Mouse (Mus musculus) midbrain, postnatal 0 days (tissue): ENCODE data around the gene Sorcs2. TPM values are rescaled to one million over a fixed set of nuclear protein-coding genes. Genes with fewer than 3 reads are reported as not detected.

ENCODE experiments used
- ATAC-seq: fragments of 200-750 bp; cut with Nextera tagmentation; 2 replicates; pipeline ENCODE4 v1.8.0; 2017; ENCODE audit warnings: moderate number of reproducible peaks, mild to moderate bottlenecking, moderate TSS enrichment, moderate library complexity; ENCODE audit not compliant: low FRiP score
- DNase-seq: peaks from one replicate; pipeline ENCODE4 v3.0.0-alpha.2; 2015; ENCODE audit warnings: low spot score
- H3K27ac ChIP-seq: fragments of 300-500 bp; sonication (generic); 2 replicates; pipeline ENCODE4 v1.5.1; 2014; ENCODE audit warnings: low read depth, mild to moderate bottlenecking, low read length, mixed read lengths
- H3K27me3 ChIP-seq: fragments of 300-500 bp; sonication (generic); 2 replicates; pipeline ENCODE4 v1.6.1; 2014; ENCODE audit warnings: low read length, control low read depth, mixed read lengths; ENCODE audit not compliant: insufficient read depth
- H3K36me3 ChIP-seq: fragments of 300-500 bp; sonication (generic); 2 replicates; pipeline ENCODE4 v1.6.1; 2014; ENCODE audit warnings: low read length, control low read depth, mixed read lengths; ENCODE audit not compliant: insufficient read depth
- H3K4me1 ChIP-seq: fragments of 300-500 bp; sonication (generic); 2 replicates; pipeline ENCODE4 v1.6.1; 2014; ENCODE audit warnings: mild to moderate bottlenecking, control low read depth, antibody characterized with exemption, low read length, mixed read lengths; ENCODE audit not compliant: insufficient read depth
- H3K4me2 ChIP-seq: fragments of 300-500 bp; sonication (generic); 2 replicates; pipeline ENCODE4 v1.6.1; 2014; ENCODE audit warnings: low read depth, mild to moderate bottlenecking, low read length, mixed read lengths; ENCODE audit not compliant: poor library complexity, severe bottlenecking
- H3K4me3 ChIP-seq: fragments of 300-500 bp; sonication (generic); 2 replicates; pipeline ENCODE4 v1.5.1; 2014; ENCODE audit warnings: low read depth, mild to moderate bottlenecking, low read length, moderate library complexity
- H3K9ac ChIP-seq: fragments of 300-500 bp; sonication (generic); replicated peaks from 2 replicates; pipeline ENCODE4 v1.6.1; 2014; ENCODE audit warnings: mild to moderate bottlenecking, low read length, moderate library complexity, mixed read lengths; ENCODE audit not compliant: poor library complexity, severe bottlenecking
- H3K9me3 ChIP-seq: fragments of 300-500 bp; sonication (generic); 2 replicates; pipeline ENCODE4 v1.6.1; 2016; ENCODE audit warnings: low read length, control low read depth
- CTCF ChIP-seq: IDR thresholded peaks from 2 replicates; pipeline ENCODE4 v1.5.1; 2016; ENCODE audit warnings: antibody characterized with exemption, mild to moderate bottlenecking
- WGBS: fragments of 180-500 bp; shearing (Covaris S2); extraction: QIAGEN DNeasy Blood & Tissue Kit; methylation state at CpG from one replicate; pipeline ENCODE4 v1.1.7; 2014; 5-methylcytosine and 5-hydroxymethylcytosine counted together
- polyA plus RNA-seq: library from polyadenylated mRNA; unstranded; fragments of >200 nt; fragmentation: Nextera tagmentation; extraction: Ambion mirVana; gene quantifications from 2 replicates; pipeline ENCODE4 v1.2.1, GENCODE M21; 2015
- total RNA-seq: library from RNA; depleted of rRNA; stranded (reverse); fragments of >200 nt; gene quantifications from 2 replicates; pipeline ENCODE4 v1.2.3, GENCODE M21; 2014

Sorcs2 gene
- total and polyA plus RNA-seq, 2 experiments from 2014 or later: 16.1 to 49.2 TPM

GRCm38 (mm10) chr5:36389731-36390590 lies 8.0 kb downstream of the Sorcs2 start:
- Histone ChIP-seq H3K9me3 (no peaks in the 10 kb centered on the region), H3K27me3 (no peaks in the 10 kb centered on the region), H3K9ac (no peak overlapping the region), H3K4me1 (peaks cover 17% of the 10 kb centered on the region), H3K27ac (no peak overlapping the region), H3K4me3 (no peak overlapping the region), H3K4me2 (no peak overlapping the region), H3K36me3 (no peaks in the 10 kb centered on the region)
- no peak for TF ChIP-seq CTCF
- ATAC-seq (no peak), DNase-seq (no peak)
- WGBS: 84% methylated on average over 9 of the region's 9 CpGs

- Histone ChIP-seq H3K27me3 (no peaks in the 10 kb centered on the region), H3K27ac (no peak overlapping the region), H3K4me2 (no peak overlapping the region), H3K4me1 (peaks cover 16% of the 10 kb centered on the region; the same call in 1 of the 2 replicates), H3K9me3 (no peaks in the 10 kb centered on the region), H3K36me3 (no peaks in the 10 kb centered on the region), H3K4me3 (no peak overlapping the region), H3K9ac (no peak overlapping the region)
- DNase-seq (no peak), ATAC-seq (no peak)
- WGBS: 60% methylated on average over 5 of the region's 5 CpGs
- no peak for TF ChIP-seq CTCF
Measured at GRCm38 (mm10) chr5:36385062-36385461, 12.9 kb downstream of the Sorcs2 start.

- no peaks in the 10 kb centered on the region for H3K36me3 ChIP-seq
- H3K27me3 ChIP-seq: no peaks in the 10 kb centered on the region
- 0 out of 2 replicates have a peak, but pooled peaks cover 11% of the 10 kb centered on the region for H3K4me1 ChIP-seq
- ATAC-seq (no peak), DNase-seq (no peak)
- no peak overlapping the region for H3K9ac ChIP-seq
- H3K4me2 ChIP-seq: no peak overlapping the region
- no peaks in the 10 kb centered on the region for H3K9me3 ChIP-seq
- no peak overlapping the region for H3K4me3 ChIP-seq
- 73% methylated on average over 4 of the region's 4 CpGs for WGBS
- no peak for TF ChIP-seq CTCF
- H3K27ac ChIP-seq: no peak overlapping the region
Measured at GRCm38 (mm10) chr5:36383431-36383830, 14.5 kb downstream of the Sorcs2 start.

GRCm38 (mm10) chr5:36382721-36383120 lies 15.2 kb downstream of the Sorcs2 start:
- DNase-seq (no peak), ATAC-seq (no peak)
- Histone ChIP-seq H3K4me2 (no peak overlapping the region), H3K9ac (0 out of 2 replicates have a peak overlapping the region, but pooled peaks have one; percentile 19), H3K27me3 (no peaks in the 10 kb centered on the region), H3K4me1 (0 out of 2 replicates have a peak, but pooled peaks cover 11% of the 10 kb centered on the region), H3K4me3 (no peak overlapping the region), H3K27ac (no peak overlapping the region), H3K36me3 (no peaks in the 10 kb centered on the region), H3K9me3 (no peaks in the 10 kb centered on the region)
- 52% methylated on average over 4 of the region's 4 CpGs for WGBS
- TF ChIP-seq CTCF: no peak

- DNase-seq (no peak), ATAC-seq (no peak)
- Histone ChIP-seq H3K9ac (no peak overlapping the region), H3K4me2 (no peak overlapping the region), H3K36me3 (no peaks in the 10 kb centered on the region), H3K4me1 (0 out of 2 replicates have a peak, but pooled peaks cover 11% of the 10 kb centered on the region), H3K27ac (no peak overlapping the region), H3K9me3 (no peaks in the 10 kb centered on the region), H3K27me3 (no peaks in the 10 kb centered on the region), H3K4me3 (no peak overlapping the region)
- 23% methylated on average over 8 of the region's 8 CpGs for WGBS
- no peak for TF ChIP-seq CTCF
Measured at GRCm38 (mm10) chr5:36382134-36382693, 15.7 kb downstream of the Sorcs2 start.

GRCm38 (mm10) chr5:36379938-36380511 lies 17.9 kb downstream of the Sorcs2 start:
- H3K27ac ChIP-seq: no peak overlapping the region
- ATAC-seq (no peak), DNase-seq (no peak)
- H3K9ac ChIP-seq: no peak overlapping the region
- no peak overlapping the region for H3K4me3 ChIP-seq
- TF ChIP-seq CTCF: no peak
- H3K4me1 ChIP-seq: 0 out of 2 replicates have a peak, but pooled peaks cover 11% of the 10 kb centered on the region
- H3K27me3 ChIP-seq: no peaks in the 10 kb centered on the region
- no peaks in the 10 kb centered on the region for H3K9me3 ChIP-seq
- 80% methylated on average over 6 of the region's 6 CpGs for WGBS
- no peak overlapping the region for H3K4me2 ChIP-seq
- H3K36me3 ChIP-seq: no peaks in the 10 kb centered on the region
